Mouse (Mus musculus) cortical plate, adult 2 months (tissue): ENCODE measurements at regions not wholly inside any gene's neighbourhood (a gene's known extent, or its start where the extent isn't known, plus 50 kb on each side); places are given as distances from the start of the nearest gene placed in this dataset.
A peak's percentile ranks its signal among the peaks of the same experiment; 100 is the strongest.

Source experiments
- H3K27ac ChIP-seq: fragments of 200-500 bp; 2 replicates; pipeline ENCODE4 v1.5.1; 2012; ENCODE audit warnings: low read length, control low read depth, inconsistent platforms; ENCODE audit not compliant: insufficient read depth
- H3K4me1 ChIP-seq: fragments of 200-500 bp; 2 replicates; pipeline ENCODE4 v1.6.1; 2011; ENCODE audit warnings: low read length; ENCODE audit not compliant: control insufficient read depth, insufficient read depth
- H3K4me3 ChIP-seq: fragments of 200-500 bp; 2 replicates; pipeline ENCODE4 v1.5.1; 2011; ENCODE audit warnings: mild to moderate bottlenecking, low read length, control low read depth; ENCODE audit not compliant: insufficient read depth
- CTCF ChIP-seq: fragments of 200-500 bp; IDR thresholded peaks from 2 replicates; pipeline ENCODE4 v1.5.1; 2011; ENCODE audit warnings: mild to moderate bottlenecking, control low read depth, low read length; ENCODE audit not compliant: insufficient read depth; ENCODE audit errors: extremely low read depth
- POLR2A ChIP-seq: fragments of 200-500 bp; IDR thresholded peaks from 2 replicates; pipeline ENCODE4 v1.6.1; 2011; ENCODE audit warnings: mild to moderate bottlenecking, low read length, control low read depth; ENCODE audit not compliant: insufficient read depth; ENCODE audit errors: extremely low read depth

GRCm38 (mm10) chr3:42110976-42111847 is 368.8 kb downstream of the D3Ertd751e start:
- TF ChIP-seq POLR2A = no peak
- TF ChIP-seq CTCF = peak; percentile 91
- H3K27ac ChIP-seq = no peak overlapping the region
- H3K4me1 ChIP-seq = no peaks in the 10 kb centered on the region
- no peak overlapping the region for H3K4me3 ChIP-seq

- TF ChIP-seq POLR2A (no peak), CTCF (no peak)
- Histone ChIP-seq H3K4me3 (no peak overlapping the region), H3K27ac (peak overlapping the region; percentile 91), H3K4me1 (no peaks in the 10 kb centered on the region)
Observed at GRCm38 (mm10) chr3:42129821-42130560, 387.6 kb downstream of the D3Ertd751e start.

- no peak overlapping the region for H3K27ac ChIP-seq
- H3K4me1 ChIP-seq = no peaks in the 10 kb centered on the region
- TF ChIP-seq CTCF = no peak
- no peak for TF ChIP-seq POLR2A
- no peak overlapping the region for H3K4me3 ChIP-seq
Observed at GRCm38 (mm10) chr3:42132322-42132721, 389.9 kb downstream of the D3Ertd751e start.

DNA sequence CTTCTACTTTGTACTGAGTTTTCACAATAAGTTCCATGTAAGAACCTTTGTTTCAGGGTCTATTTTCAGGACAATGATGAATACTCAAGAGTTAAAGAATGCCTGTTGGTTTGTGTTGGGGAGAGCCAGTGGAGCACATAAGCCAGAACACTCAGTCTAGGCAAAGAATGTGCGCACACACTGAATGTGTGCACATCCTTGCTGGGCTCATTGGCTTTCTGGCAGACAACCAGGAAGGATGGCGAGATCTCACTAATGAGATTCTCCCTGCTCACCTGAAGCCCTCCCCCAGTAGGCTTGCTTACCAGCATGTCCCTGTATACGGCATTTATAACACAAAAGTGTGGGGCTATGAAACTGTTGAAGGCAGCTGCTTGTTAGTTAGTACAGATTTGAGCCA is 411.0 kb downstream of the D3Ertd751e start:
- Histone ChIP-seq H3K4me3 (no peak overlapping the region), H3K4me1 (no peaks in the 10 kb centered on the region), H3K27ac (no peak overlapping the region)
- TF ChIP-seq POLR2A (no peak), CTCF (no peak)

- no peaks in the 10 kb centered on the region for H3K4me1 ChIP-seq
- TF ChIP-seq POLR2A = no peak
- no peak for TF ChIP-seq CTCF
- no peak overlapping the region for H3K27ac ChIP-seq
- no peak overlapping the region for H3K4me3 ChIP-seq
Observed at GRCm38 (mm10) chr3:42154909-42155308, 412.5 kb downstream of the D3Ertd751e start.

DNA sequence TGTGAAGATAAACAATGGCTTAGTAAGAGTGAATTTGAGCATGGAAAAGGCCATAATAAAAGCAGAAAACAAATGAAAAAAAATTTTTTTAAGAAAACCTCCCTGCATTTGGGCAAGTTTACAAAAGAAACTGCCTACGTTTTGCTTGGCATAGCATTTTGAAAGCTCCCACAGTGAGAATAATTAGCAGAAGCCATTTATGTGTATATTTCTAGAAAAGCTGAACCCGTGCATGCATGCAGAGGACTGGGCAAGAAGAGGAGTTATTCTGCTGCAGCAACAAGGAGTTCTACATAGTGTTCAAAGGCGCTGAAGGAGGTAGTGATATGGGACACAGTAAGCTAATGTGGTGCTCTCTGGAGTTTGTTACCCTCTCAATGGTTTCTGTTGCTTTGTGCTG is 421.3 kb downstream of the D3Ertd751e start:
- H3K4me1 ChIP-seq = no peaks in the 10 kb centered on the region
- no peak for TF ChIP-seq CTCF
- no peak for TF ChIP-seq POLR2A
- no peak overlapping the region for H3K27ac ChIP-seq
- H3K4me3 ChIP-seq = no peak overlapping the region

DNA sequence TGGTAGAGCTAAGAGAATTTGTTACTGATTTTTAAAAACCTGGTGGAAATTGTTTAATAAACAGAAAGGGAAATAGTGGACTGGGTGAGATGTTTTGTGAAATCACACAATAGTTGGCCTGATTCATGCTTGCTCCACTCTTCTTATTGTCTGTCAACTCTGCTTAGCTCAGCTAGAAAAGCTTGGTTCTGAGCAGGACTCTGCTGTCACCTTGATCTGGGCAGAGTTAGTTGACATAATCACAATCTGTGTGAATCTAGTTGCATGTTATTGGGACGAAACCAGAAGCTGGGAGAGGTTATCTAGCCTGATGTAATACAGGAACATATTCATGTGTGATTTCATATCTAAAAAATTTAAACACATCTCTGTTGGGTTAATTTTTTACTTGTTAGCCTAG is 456.8 kb downstream of the D3Ertd751e start:
- no peak overlapping the region for H3K27ac ChIP-seq
- no peak overlapping the region for H3K4me3 ChIP-seq
- peaks cover 2% of the 10 kb centered on the region; the same call in 1 of the 2 replicates for H3K4me1 ChIP-seq
- TF ChIP-seq POLR2A (no peak), CTCF (no peak)

- TF ChIP-seq CTCF (no peak), POLR2A (no peak)
- Histone ChIP-seq H3K4me1 (no peaks in the 10 kb centered on the region; the same call in 1 of the 2 replicates), H3K27ac (no peak overlapping the region), H3K4me3 (no peak overlapping the region)
Observed at GRCm38 (mm10) chr3:42201373-42201772, 459.0 kb downstream of the D3Ertd751e start.

DNA sequence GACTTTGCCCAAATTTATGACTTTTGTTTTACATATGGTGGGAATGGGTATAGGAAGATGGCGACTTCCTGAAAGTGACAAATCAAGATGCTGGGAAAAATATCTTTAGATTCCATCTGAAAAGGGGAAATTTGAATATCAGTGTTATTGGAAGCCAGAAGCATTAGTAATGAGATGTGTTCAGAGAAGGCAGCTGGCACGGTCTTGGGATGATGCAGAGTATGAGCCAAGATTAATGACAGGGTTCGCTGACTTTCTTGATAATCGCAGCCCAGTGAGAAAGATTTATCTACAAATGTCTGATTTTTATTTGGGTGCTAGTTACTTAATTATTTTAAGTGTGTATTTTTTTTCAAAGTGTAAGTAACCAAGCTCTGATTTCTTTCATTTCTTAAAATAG is 463.2 kb downstream of the D3Ertd751e start:
- no peak overlapping the region for H3K4me3 ChIP-seq
- no peak for TF ChIP-seq POLR2A
- no peak for TF ChIP-seq CTCF
- no peaks in the 10 kb centered on the region; the same call in 1 of the 2 replicates for H3K4me1 ChIP-seq
- H3K27ac ChIP-seq = no peak overlapping the region

- Histone ChIP-seq H3K4me3 (no peak overlapping the region), H3K4me1 (no peaks in the 10 kb centered on the region; the same call in 1 of the 2 replicates), H3K27ac (no peak overlapping the region)
- no peak for TF ChIP-seq POLR2A
Observed at GRCm38 (mm10) chr3:42211420-42211819, 469.0 kb downstream of the D3Ertd751e start.
